In genomic region chr11:120629911-120630310, GRCm38 (mm10) we compare ENCODE assay signal across 7 mouse cellular contexts. TPM values are rescaled to one million over a fixed set of nuclear protein-coding genes. Genes with fewer than 3 reads are reported as not detected.
A peak's percentile ranks its signal among the peaks of the same experiment; 100 is the strongest.
DNase-seq lines count a peak whose midpoint lies in the region; ATAC-seq and TF ChIP-seq lines count a peak whose summit lies in the region.

No protein-coding gene starts in this region.

- TF ChIP-seq POLR2A in ES-Bruce4 (IDR thresholded peaks at IDR 0.05; ENCODE audit: insufficient read depth, low read length), result no peak

- H3K9me3 ChIP-seq in ES-Bruce4 (replicated peaks; ENCODE audit: control insufficient read depth, insufficient read depth, low read length, poor library complexity, severe bottlenecking), result no peaks in the 10 kb centered on the region
- H3K9me3 ChIP-seq in intestine, embryonic 14.5 days (ENCODE audit: control insufficient read depth, low read length), result no peaks in the 10 kb centered on the region
- no peaks in the 10 kb centered on the region for H3K9me3 ChIP-seq in liver, embryonic 16.5 days (replicated peaks; ENCODE audit: control insufficient read depth, low read length)

- H3K4me2 ChIP-seq in intestine, embryonic 14.5 days (ENCODE audit: low read length), result peak overlapping the region; percentile 18
- peak overlapping the region; percentile 94 for H3K4me2 ChIP-seq in liver, embryonic 16.5 days (ENCODE audit: low read depth, low read length)

- peaks cover 8% of the 10 kb centered on the region; the same call in 1 of the 2 replicates for H3K36me3 ChIP-seq in ES-Bruce4 (ENCODE audit: control insufficient read depth, insufficient read depth, low read length, poor library complexity, severe bottlenecking)
- H3K36me3 ChIP-seq in intestine, embryonic 14.5 days (ENCODE audit: control insufficient read depth, insufficient read depth, low read length), result peaks cover 16% of the 10 kb centered on the region
- H3K36me3 ChIP-seq in liver, embryonic 16.5 days (ENCODE audit: control insufficient read depth, insufficient read depth), result peaks cover 8% of the 10 kb centered on the region

- no peaks in the 10 kb centered on the region for H3K27me3 ChIP-seq in ES-Bruce4 (ENCODE audit: control insufficient read depth, insufficient read depth, low read length, poor library complexity, severe bottlenecking)
- H3K27me3 ChIP-seq in intestine, embryonic 14.5 days (replicated peaks; ENCODE audit: control insufficient read depth, insufficient read depth, low read length), result no peaks in the 10 kb centered on the region
- H3K27me3 ChIP-seq in liver, embryonic 16.5 days (ENCODE audit: control insufficient read depth, insufficient read depth, low read depth, low read length), result no peaks in the 10 kb centered on the region

- TF ChIP-seq EP300 in ES-Bruce4 (IDR thresholded peaks at IDR 0.05; ENCODE audit: insufficient read depth, low read depth, low read length), result 0 out of 2 replicates have a peak, but pooled peaks have one; percentile 21

- no peak for ATAC-seq in intestine, embryonic 14.5 days (replicated peaks; ENCODE audit: low FRiP score, low TSS enrichment, low read depth)
- ATAC-seq in liver, embryonic 16.5 days (ENCODE audit: low read depth), result peak; percentile 54

- no peaks in the 10 kb centered on the region for H3K4me1 ChIP-seq in ES-Bruce4 (ENCODE audit: control insufficient read depth, insufficient read depth, low read length)
- peaks cover 26% of the 10 kb centered on the region for H3K4me1 ChIP-seq in intestine, embryonic 14.5 days (replicated peaks; ENCODE audit: control insufficient read depth, insufficient read depth, low read length)
- peaks cover 77% of the 10 kb centered on the region for H3K4me1 ChIP-seq in liver, embryonic 16.5 days (ENCODE audit: control insufficient read depth, low read depth, low read length)

- peak overlapping the region; percentile 55 for H3K4me3 ChIP-seq in ES-Bruce4 (ENCODE audit: low read depth, low read length)
- H3K4me3 ChIP-seq in intestine, embryonic 14.5 days (ENCODE audit: low read depth, low read length), result no peak overlapping the region
- H3K4me3 ChIP-seq in liver, embryonic 16.5 days (ENCODE audit: low read depth, low read length), result peak overlapping the region; percentile 84

- peak overlapping the region; percentile 77 for H3K27ac ChIP-seq in ES-Bruce4 (ENCODE audit: insufficient read depth, low read length)
- H3K27ac ChIP-seq in intestine, embryonic 14.5 days (ENCODE audit: low read depth), result peak overlapping the region; percentile 43; the same call in 1 of the 2 replicates
- H3K27ac ChIP-seq in liver, embryonic 16.5 days (ENCODE audit: low read length), result peak overlapping the region; percentile 100

- DNase-seq in adipocyte (ENCODE audit: low spot score), result peak; percentile 48
- DNase-seq in gastrocnemius, postnatal 10 days, result peak; percentile 40
- no peak for DNase-seq in intestine, embryonic 14.5 days (ENCODE audit: low spot score)
- peak; percentile 70 to 73 for DNase-seq in spleen, postnatal 14 days (ENCODE audit: low spot score in 2 of 2)
- DNase-seq in right cerebral cortex, postnatal 14 days, result no peak

- 44% methylated on average over 7 of the region's 7 CpGs for whole genome bisulfite sequencing in intestine, embryonic 14.5 days
- 9% methylated on average over 7 of the region's 7 CpGs for WGBS in liver, embryonic 16.5 days (ENCODE audit: insufficient replicate concordance)

- no peak for TF ChIP-seq CTCF in ES-Bruce4 (IDR thresholded peaks at IDR 0.05; ENCODE audit: low read depth, low read length)

- H3K9ac ChIP-seq in ES-Bruce4 (ENCODE audit: low read depth, poor library complexity, severe bottlenecking), result peak overlapping the region; percentile 99
- H3K9ac ChIP-seq in intestine, embryonic 14.5 days (ENCODE audit: low read length), result peak overlapping the region; percentile 11; the same call in 1 of the 2 replicates
- H3K9ac ChIP-seq in liver, embryonic 16.5 days (ENCODE audit: low read depth, low read length), result peak overlapping the region; percentile 97

RNA-seq across cellular contexts. Expression of gene Mafg, which starts 3.5 kb away (rescaled TPM):
- polyA plus RNA-seq in ES-Bruce4 (2011; ENCODE audit: insufficient read depth, insufficient read length, low read depth, missing spikeins), result 48.0 and 53.0 TPM in 2 replicates
- 10 to 100 TPM; 27.6 to 39.6 TPM for total RNA-seq in gastrocnemius, postnatal 10 days (2021)
- 20.1 and 25.0 TPM in 2 replicates for polyA plus RNA-seq in intestine, embryonic 14.5 days (2014; fragmentation: Nextera tagmentation; extraction: Ambion mirVana)
- 29.4 and 30.9 TPM in 2 replicates for polyA plus RNA-seq in liver, embryonic 16.5 days (2015; fragmentation: Nextera tagmentation; extraction: Ambion mirVana)

RNA-seq across cellular contexts. Expression of gene Sirt7, which starts 4.9 kb away (rescaled TPM):
- 10.8 and 11.1 TPM in 2 replicates for polyA plus RNA-seq in ES-Bruce4 (2011; ENCODE audit: insufficient read depth, insufficient read length, low read depth, missing spikeins)
- total RNA-seq in gastrocnemius, postnatal 10 days (2021), result 1 to 10 TPM; 6.5 to 9.2 TPM
- polyA plus RNA-seq in intestine, embryonic 14.5 days (2014; fragmentation: Nextera tagmentation; extraction: Ambion mirVana), result 31.8 and 35.6 TPM in 2 replicates
- 27.3 and 28.0 TPM in 2 replicates for polyA plus RNA-seq in liver, embryonic 16.5 days (2015; fragmentation: Nextera tagmentation; extraction: Ambion mirVana)

RNA-seq across cellular contexts. Expression of gene Pcyt2, which starts 12.2 kb away (rescaled TPM):
- polyA plus RNA-seq in ES-Bruce4 (2011; ENCODE audit: insufficient read depth, insufficient read length, low read depth, missing spikeins), result 37.0 and 39.6 TPM in 2 replicates
- total RNA-seq in gastrocnemius, postnatal 10 days (2021), result 10 to 100 TPM; 29.7 to 30.9 TPM
- polyA plus RNA-seq in intestine, embryonic 14.5 days (2014; fragmentation: Nextera tagmentation; extraction: Ambion mirVana), result 157 and 179 TPM in 2 replicates
- 158 and 184 TPM in 2 replicates for polyA plus RNA-seq in liver, embryonic 16.5 days (2015; fragmentation: Nextera tagmentation; extraction: Ambion mirVana)

RNA-seq across cellular contexts. Expression of gene Pycr1, which starts 13.7 kb away (rescaled TPM):
- polyA plus RNA-seq in ES-Bruce4 (2011; ENCODE audit: insufficient read depth, insufficient read length, low read depth, missing spikeins), result 41.7 and 55.3 TPM in 2 replicates
- 10 to 100 TPM; 15.1 to 18.1 TPM for total RNA-seq in gastrocnemius, postnatal 10 days (2021)
- polyA plus RNA-seq in intestine, embryonic 14.5 days (2014; fragmentation: Nextera tagmentation; extraction: Ambion mirVana), result 22.4 and 23.2 TPM in 2 replicates
- polyA plus RNA-seq in liver, embryonic 16.5 days (2015; fragmentation: Nextera tagmentation; extraction: Ambion mirVana), result 4.8 and 5.1 TPM in 2 replicates

RNA-seq across cellular contexts. Expression of gene Myadml2, which starts 18.0 kb away (rescaled TPM):
- not detected in 2 replicates for polyA plus RNA-seq in ES-Bruce4 (2011; ENCODE audit: insufficient read depth, insufficient read length, low read depth, missing spikeins)
- total RNA-seq in gastrocnemius, postnatal 10 days (2021), result 10 to 100 TPM; 89.2 to 92.0 TPM
- 0.32 TPM in 1 of 2 replicates, not detected in the other for polyA plus RNA-seq in intestine, embryonic 14.5 days (2014; fragmentation: Nextera tagmentation; extraction: Ambion mirVana)
- polyA plus RNA-seq in liver, embryonic 16.5 days (2015; fragmentation: Nextera tagmentation; extraction: Ambion mirVana), result 0.58 and 0.61 TPM in 2 replicates

Comparison
In these comparisons a context has a peak if more than half of its experiments do, and no peak if none do; other contexts are left out.
1. H3K27ac ChIP-seq: peak in every context shown above with its lines; median percentile 100 in liver, embryonic 16.5 days; 77 in ES-Bruce4; 43 in intestine, embryonic 14.5 days.
2. H3K9ac ChIP-seq: peak in every context shown above with its lines; median percentile 99 in ES-Bruce4; 97 in liver, embryonic 16.5 days; 11 in intestine, embryonic 14.5 days.
3. DNase-seq: peak in adipocyte (single experiment), gastrocnemius, postnatal 10 days (single experiment) and spleen, postnatal 14 days (2 of 2); none in intestine, embryonic 14.5 days (single experiment) and right cerebral cortex, postnatal 14 days (single experiment).